Mouse (Mus musculus) kidney, embryonic 16.5 days (tissue): ENCODE data around the gene Slc35f6. TPM values are rescaled to one million over a fixed set of nuclear protein-coding genes. Genes with fewer than 3 reads are reported as not detected.

ENCODE experiments used
- ATAC-seq: fragments of 200-750 bp; cut with Nextera tagmentation; 2 replicates; pipeline ENCODE4 v1.8.0; 2017; ENCODE audit warnings: moderate TSS enrichment; ENCODE audit not compliant: low FRiP score, low TSS enrichment
- H3K27ac ChIP-seq: fragments of 300-500 bp; sonication (generic); 2 replicates; pipeline ENCODE4 v1.5.1; 2014; ENCODE audit warnings: low read length
- H3K27me3 ChIP-seq: fragments of 300-500 bp; sonication (generic); 2 replicates; pipeline ENCODE4 v1.6.1; 2014; ENCODE audit warnings: low read length, control low read depth, mixed read lengths; ENCODE audit not compliant: insufficient read depth
- H3K36me3 ChIP-seq: fragments of 300-500 bp; sonication (generic); 2 replicates; pipeline ENCODE4 v1.6.1; 2014; ENCODE audit warnings: low read length, control low read depth, mixed read lengths; ENCODE audit not compliant: insufficient read depth
- H3K4me1 ChIP-seq: fragments of 300-500 bp; sonication (generic); 2 replicates; pipeline ENCODE4 v1.6.1; 2014; ENCODE audit warnings: low read length, control low read depth, mixed read lengths; ENCODE audit not compliant: insufficient read depth
- H3K4me2 ChIP-seq: fragments of 300-500 bp; sonication (generic); replicated peaks from 2 replicates; pipeline ENCODE4 v1.6.1; 2014; ENCODE audit warnings: low read depth, low read length
- H3K4me3 ChIP-seq: fragments of 300-500 bp; sonication (generic); 2 replicates; pipeline ENCODE4 v1.5.1; 2014; ENCODE audit warnings: mild to moderate bottlenecking, low read length
- H3K9ac ChIP-seq: fragments of 300-500 bp; sonication (generic); replicated peaks from 2 replicates; pipeline ENCODE4 v1.6.1; 2014; ENCODE audit warnings: low read length
- H3K9me3 ChIP-seq: fragments of 300-500 bp; sonication (generic); 2 replicates; pipeline ENCODE4 v1.6.1; 2016; ENCODE audit warnings: low read length, control low read depth
- WGBS: fragments of 180-500 bp; shearing (Covaris S2); extraction: QIAGEN DNeasy Blood & Tissue Kit; methylation state at CpG from one replicate; pipeline ENCODE4 v1.1.7; 2014; 5-methylcytosine and 5-hydroxymethylcytosine counted together
- polyA plus RNA-seq: library from polyadenylated mRNA; unstranded; fragments of >200 nt; fragmentation: Nextera tagmentation; extraction: Ambion mirVana; gene quantifications from 2 replicates; pipeline ENCODE4 v1.2.1, GENCODE M21; 2015

The Slc35f6 gene
- polyA plus RNA-seq, 1 experiment from 2014 or later, result 31.0 TPM

DNA sequence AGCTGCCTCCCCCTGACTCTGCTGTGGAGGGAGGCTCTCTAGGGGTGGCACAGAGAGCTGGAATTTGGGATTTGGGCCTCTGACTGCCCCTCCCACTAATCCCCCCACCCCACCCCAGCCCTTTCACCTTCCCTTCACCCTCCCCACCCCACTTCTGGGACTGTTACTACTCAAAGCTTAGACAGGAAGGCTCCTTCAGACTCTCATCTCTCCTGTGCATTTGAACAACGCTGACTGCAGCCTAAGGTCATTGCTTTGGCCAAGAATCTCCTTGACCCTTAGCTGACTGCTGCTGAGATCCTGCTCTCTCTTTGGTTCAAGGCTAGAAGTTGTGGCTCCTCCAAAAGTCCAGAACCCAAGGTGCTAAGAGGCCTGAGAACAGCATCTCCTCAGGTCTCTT lies 36.6 kb upstream of the Slc35f6 start:
- H3K4me3 ChIP-seq, result no peak overlapping the region
- H3K9me3 ChIP-seq, result no peaks in the 10 kb centered on the region
- ATAC-seq, result no peak
- no peaks in the 10 kb centered on the region for H3K27me3 ChIP-seq
- no peak overlapping the region for H3K27ac ChIP-seq
- no peaks in the 10 kb centered on the region for H3K36me3 ChIP-seq
- H3K9ac ChIP-seq, result no peak overlapping the region
- H3K4me2 ChIP-seq, result no peak overlapping the region
- peaks cover 10% of the 10 kb centered on the region; the same call in 1 of the 2 replicates for H3K4me1 ChIP-seq
- WGBS, result 36% methylated on average over 1 of the region's 1 CpGs

DNA sequence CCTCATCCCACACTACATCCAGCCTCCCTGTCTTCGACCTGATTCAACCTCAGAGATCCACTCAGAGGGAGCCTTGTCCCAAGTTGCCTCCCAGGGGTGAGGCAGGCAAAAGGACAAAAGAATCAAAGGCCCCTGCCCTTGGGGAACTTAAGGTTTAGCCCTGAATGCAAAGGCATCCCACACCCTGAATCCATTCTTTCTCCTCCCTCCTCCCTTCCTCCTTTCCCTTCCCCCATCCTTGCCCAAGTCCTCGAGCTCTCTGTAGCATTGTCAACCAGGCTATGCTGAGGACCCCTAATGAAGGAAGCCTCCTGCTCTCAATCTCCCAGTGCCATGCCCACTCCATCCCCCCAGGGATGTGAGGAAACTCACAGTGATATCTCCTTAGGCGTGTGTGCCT lies 36.0 kb upstream of the Slc35f6 start:
- no peaks in the 10 kb centered on the region for H3K9me3 ChIP-seq
- ATAC-seq, result no peak
- H3K9ac ChIP-seq, result no peak overlapping the region
- no peak overlapping the region for H3K4me2 ChIP-seq
- no peaks in the 10 kb centered on the region for H3K36me3 ChIP-seq
- peaks cover 10% of the 10 kb centered on the region; the same call in 1 of the 2 replicates for H3K4me1 ChIP-seq
- no peak overlapping the region for H3K27ac ChIP-seq
- no peaks in the 10 kb centered on the region for H3K27me3 ChIP-seq
- no peak overlapping the region for H3K4me3 ChIP-seq
- 24% methylated on average over 3 of the region's 3 CpGs for WGBS

DNA sequence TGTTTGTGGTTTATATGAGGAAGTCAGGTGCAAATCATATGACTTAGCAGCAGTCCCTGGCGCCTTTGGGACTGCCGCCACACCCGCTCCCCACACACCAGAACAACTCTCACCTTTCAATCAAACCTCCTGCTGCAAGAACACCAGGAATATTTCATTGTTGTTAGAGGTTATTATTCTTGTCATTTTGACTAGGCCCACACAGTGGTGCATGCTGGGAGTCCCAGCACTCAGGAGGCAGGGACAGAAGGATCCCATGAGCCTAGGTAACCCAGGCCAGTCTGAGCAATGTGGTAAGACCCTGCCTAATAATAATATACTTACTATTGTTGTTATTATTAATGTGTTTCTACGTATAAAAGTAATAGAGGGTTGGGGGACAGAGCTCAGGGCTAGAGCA lies 35.2 kb upstream of the Slc35f6 start:
- H3K4me1 ChIP-seq, result peaks cover 10% of the 10 kb centered on the region; the same call in 1 of the 2 replicates

DNA sequence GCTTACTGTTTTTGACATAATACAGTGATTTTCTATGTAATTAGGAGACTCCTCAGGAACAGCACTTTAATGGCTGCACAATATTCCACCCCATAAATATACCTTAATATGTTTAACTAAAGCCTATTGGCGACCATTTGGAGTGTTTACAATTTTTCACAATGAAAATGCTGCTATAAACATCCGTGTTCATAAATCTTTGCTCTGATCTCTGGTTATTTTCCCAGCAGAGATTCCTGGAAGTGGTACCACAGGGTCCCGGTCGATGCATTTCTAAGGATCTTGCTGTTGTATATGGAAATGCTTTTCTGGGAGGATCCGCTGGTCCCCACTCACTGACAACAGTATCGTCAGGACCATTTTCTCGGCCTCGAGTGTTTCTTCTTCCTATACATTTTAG lies 34.5 kb upstream of the Slc35f6 start:
- Histone ChIP-seq H3K9ac (no peak overlapping the region), H3K4me3 (no peak overlapping the region), H3K4me2 (no peak overlapping the region), H3K27ac (no peak overlapping the region), H3K9me3 (no peaks in the 10 kb centered on the region), H3K27me3 (no peaks in the 10 kb centered on the region; the same call in 1 of the 2 replicates), H3K4me1 (peaks cover 12% of the 10 kb centered on the region; the same call in 1 of the 2 replicates), H3K36me3 (no peaks in the 10 kb centered on the region)
- 83% methylated on average over 8 of the region's 8 CpGs for WGBS
- ATAC-seq, result no peak

More for the DNA sequence above, 35.2 kb upstream of the Slc35f6 start:
- Histone ChIP-seq H3K27me3 (no peaks in the 10 kb centered on the region; the same call in 1 of the 2 replicates), H3K27ac (no peak overlapping the region), H3K9ac (no peak overlapping the region), H3K4me2 (no peak overlapping the region), H3K36me3 (no peaks in the 10 kb centered on the region), H3K4me3 (no peak overlapping the region), H3K9me3 (no peaks in the 10 kb centered on the region)
- ATAC-seq, result no peak
- 86% methylated on average over 4 of the region's 4 CpGs for WGBS

DNA sequence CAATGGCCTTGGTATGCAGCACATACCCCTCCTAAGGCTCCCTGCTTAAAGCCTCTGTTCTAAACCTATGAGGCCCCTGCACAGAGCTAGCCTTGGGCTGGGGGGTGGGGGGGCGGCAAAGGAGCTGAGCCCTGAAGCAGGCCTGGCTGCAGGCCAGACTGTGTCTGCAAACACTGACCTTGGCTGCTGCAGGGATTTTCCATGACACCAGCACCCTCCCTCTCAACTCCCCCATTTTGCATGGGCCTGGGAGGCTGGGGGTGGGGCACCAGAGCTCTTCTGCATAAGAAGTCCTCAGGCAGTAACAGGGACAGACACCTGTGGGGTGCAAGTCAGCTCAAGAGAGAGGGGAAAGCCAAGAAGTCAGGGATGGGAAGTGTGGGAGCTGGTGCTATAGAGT lies 33.5 kb upstream of the Slc35f6 start:
- no peak overlapping the region for H3K9ac ChIP-seq
- no peak overlapping the region for H3K4me2 ChIP-seq
- H3K4me1 ChIP-seq, result peaks cover 12% of the 10 kb centered on the region; the same call in 1 of the 2 replicates
- no peaks in the 10 kb centered on the region; the same call in 1 of the 2 replicates for H3K27me3 ChIP-seq
- no peaks in the 10 kb centered on the region for H3K9me3 ChIP-seq
- no peak overlapping the region for H3K27ac ChIP-seq
- H3K36me3 ChIP-seq, result no peaks in the 10 kb centered on the region
- 11% methylated on average over 1 of the region's 1 CpGs for WGBS
- peak; percentile 46 for ATAC-seq
- H3K4me3 ChIP-seq, result no peak overlapping the region

DNA sequence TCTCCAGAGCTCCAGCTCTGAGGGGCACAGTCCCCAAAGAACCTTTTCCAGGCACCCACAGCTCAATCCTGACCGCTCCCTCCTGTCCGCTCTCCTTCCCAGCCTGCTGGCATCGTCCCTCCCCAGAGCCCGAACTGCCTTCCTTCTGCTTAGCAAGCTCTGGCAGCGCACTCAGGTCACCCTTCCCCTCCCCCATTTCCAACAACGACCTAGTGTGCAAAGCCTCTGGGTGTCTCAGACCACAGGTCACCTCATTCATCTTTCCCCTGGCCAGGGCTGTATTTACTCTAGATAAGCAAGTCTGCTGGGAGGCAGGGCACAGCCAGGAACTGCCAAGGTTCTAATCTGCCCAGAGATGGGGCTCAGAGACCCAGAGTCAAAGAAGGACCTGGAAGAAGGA lies 32.3 kb upstream of the Slc35f6 start:
- Histone ChIP-seq H3K9me3 (no peaks in the 10 kb centered on the region), H3K36me3 (no peaks in the 10 kb centered on the region), H3K27ac (no peak overlapping the region), H3K27me3 (no peaks in the 10 kb centered on the region; the same call in 1 of the 2 replicates), H3K4me2 (no peak overlapping the region), H3K4me1 (peaks cover 12% of the 10 kb centered on the region; the same call in 1 of the 2 replicates), H3K9ac (no peak overlapping the region), H3K4me3 (no peak overlapping the region)
- ATAC-seq, result no peak
- 55% methylated on average over 6 of the region's 6 CpGs for WGBS

DNA sequence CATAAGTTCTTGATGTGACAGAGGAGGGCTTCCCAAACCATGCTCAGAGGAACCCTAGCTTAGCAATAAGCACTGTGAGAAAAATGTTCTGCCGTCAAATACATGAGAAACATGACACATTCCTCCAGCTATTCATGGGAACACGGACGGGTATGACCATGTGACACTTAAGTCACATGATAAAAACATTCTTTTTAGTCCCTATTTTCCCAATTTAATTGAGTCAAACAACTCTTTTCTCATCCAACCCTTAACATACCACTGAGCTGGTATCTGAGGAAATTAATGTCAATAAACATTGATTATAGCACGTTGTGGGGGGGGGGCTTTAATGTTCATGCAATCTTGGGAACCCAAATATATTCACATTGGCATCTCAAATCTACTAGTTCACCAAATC lies 31.9 kb upstream of the Slc35f6 start:
- ATAC-seq, result no peak
- WGBS, result 74% methylated on average over 4 of the region's 4 CpGs
- H3K27ac ChIP-seq, result no peak overlapping the region
- no peaks in the 10 kb centered on the region for H3K36me3 ChIP-seq
- no peak overlapping the region for H3K4me3 ChIP-seq
- H3K9ac ChIP-seq, result no peak overlapping the region
- no peaks in the 10 kb centered on the region for H3K9me3 ChIP-seq
- no peak overlapping the region for H3K4me2 ChIP-seq
- H3K27me3 ChIP-seq, result no peaks in the 10 kb centered on the region; the same call in 1 of the 2 replicates
- H3K4me1 ChIP-seq, result peaks cover 12% of the 10 kb centered on the region; the same call in 1 of the 2 replicates

DNA sequence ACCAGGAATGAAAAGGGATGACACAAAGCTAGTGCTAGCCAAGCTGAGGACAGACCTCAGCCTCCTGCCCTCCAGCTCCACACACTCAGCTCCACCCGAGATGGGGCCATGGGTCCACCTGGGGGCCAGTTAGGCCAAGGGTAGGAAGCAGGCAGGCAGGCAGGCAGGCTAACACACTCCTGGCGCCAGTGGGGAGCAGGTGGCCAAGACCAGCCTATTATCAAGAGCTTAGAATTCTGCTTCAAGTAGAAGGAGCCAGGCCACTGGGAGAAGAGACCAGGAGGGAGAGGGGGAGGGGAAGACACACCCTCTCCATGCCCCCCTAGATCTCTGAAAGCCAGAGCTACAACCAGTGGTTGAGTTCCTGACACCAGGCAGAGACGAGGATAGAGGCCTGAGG lies 31.1 kb upstream of the Slc35f6 start:
- no peak for ATAC-seq
- 42% methylated on average over 3 of the region's 3 CpGs for WGBS
- Histone ChIP-seq H3K4me3 (no peak overlapping the region), H3K9ac (no peak overlapping the region), H3K9me3 (no peaks in the 10 kb centered on the region), H3K4me2 (no peak overlapping the region), H3K36me3 (no peaks in the 10 kb centered on the region), H3K27ac (no peak overlapping the region), H3K4me1 (peaks cover 13% of the 10 kb centered on the region; the same call in 1 of the 2 replicates), H3K27me3 (no peaks in the 10 kb centered on the region; the same call in 1 of the 2 replicates)

DNA sequence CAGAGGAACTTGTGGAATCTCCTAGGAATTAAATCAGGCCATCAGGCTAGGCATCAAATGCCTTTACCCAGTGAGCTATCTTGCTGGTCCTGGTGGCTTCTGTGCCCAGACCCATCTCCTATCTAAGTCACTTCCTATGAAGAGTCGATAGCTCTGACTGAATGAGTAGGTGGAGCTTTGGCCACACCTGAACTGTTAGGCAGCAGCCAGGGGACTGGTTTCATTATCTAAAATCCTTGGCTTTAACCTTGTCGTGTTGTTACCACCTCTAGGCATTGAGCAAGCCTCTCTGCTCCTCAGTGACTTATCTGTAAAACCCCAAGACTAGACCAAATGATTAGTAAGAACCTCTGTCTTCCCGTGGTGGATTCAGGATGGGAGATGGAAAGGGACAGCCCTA lies 30.4 kb upstream of the Slc35f6 start:
- Histone ChIP-seq H3K9me3 (no peaks in the 10 kb centered on the region), H3K36me3 (no peaks in the 10 kb centered on the region), H3K27me3 (peaks cover 4% of the 10 kb centered on the region), H3K27ac (no peak overlapping the region), H3K9ac (no peak overlapping the region), H3K4me3 (no peak overlapping the region), H3K4me2 (no peak overlapping the region), H3K4me1 (peaks cover 20% of the 10 kb centered on the region)
- ATAC-seq, result no peak
- WGBS, result 22% methylated on average over 3 of the region's 3 CpGs

DNA sequence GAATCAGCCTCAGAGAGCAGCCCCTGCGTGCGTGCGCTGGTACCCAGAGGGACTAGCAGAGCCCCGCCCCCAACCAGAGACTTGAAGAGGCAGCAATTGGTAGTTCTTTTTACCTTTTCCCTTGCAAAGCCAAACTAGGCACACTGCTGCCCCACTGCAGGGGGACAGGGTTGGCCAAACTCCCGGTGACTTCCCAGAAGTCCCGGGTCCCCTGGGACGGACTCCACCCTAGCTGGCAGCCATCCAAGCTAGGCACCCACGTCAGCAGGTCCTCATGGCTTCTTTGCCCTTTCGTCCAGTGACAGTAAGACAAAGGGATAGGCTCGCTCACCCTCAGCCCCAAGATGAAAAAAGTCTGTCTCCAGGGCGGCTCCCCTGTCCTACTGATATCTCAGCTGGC lies 29.9 kb upstream of the Slc35f6 start:
- H3K4me2 ChIP-seq, result no peak overlapping the region
- H3K27ac ChIP-seq, result no peak overlapping the region
- peaks cover 25% of the 10 kb centered on the region for H3K4me1 ChIP-seq
- no peak overlapping the region for H3K4me3 ChIP-seq
- no peak overlapping the region for H3K9ac ChIP-seq
- ATAC-seq, result no peak
- no peaks in the 10 kb centered on the region for H3K9me3 ChIP-seq
- H3K27me3 ChIP-seq, result peaks cover 9% of the 10 kb centered on the region
- 36% methylated on average over 11 of the region's 11 CpGs for WGBS
- no peaks in the 10 kb centered on the region for H3K36me3 ChIP-seq
